Mouse (Mus musculus) stomach, postnatal 0 days (tissue): ENCODE data around the gene Chmp4b. TPM values are rescaled to one million over a fixed set of nuclear protein-coding genes. Genes with fewer than 3 reads are reported as not detected.

Experiments
- ATAC-seq: fragments of 200-750 bp; cut with Nextera tagmentation; 2 replicates; pipeline ENCODE4 v1.8.0; 2017; ENCODE audit not compliant: low FRiP score, low TSS enrichment
- DNase-seq: peaks from one replicate; pipeline ENCODE4 v3.0.0-alpha.2; 2016; ENCODE audit warnings: low spot score
- H3K27ac ChIP-seq: fragments of 300-500 bp; sonication (generic); replicated peaks from 2 replicates; pipeline ENCODE4 v1.5.1; 2014; ENCODE audit warnings: mild to moderate bottlenecking, control low read depth
- H3K27me3 ChIP-seq: fragments of 300-500 bp; sonication (generic); 2 replicates; pipeline ENCODE4 v1.6.1; 2014; ENCODE audit warnings: low read length; ENCODE audit not compliant: control insufficient read depth, insufficient read depth
- H3K36me3 ChIP-seq: fragments of 300-500 bp; sonication (generic); 2 replicates; pipeline ENCODE4 v1.6.1; 2014; ENCODE audit warnings: low read length, mixed read lengths; ENCODE audit not compliant: control insufficient read depth, insufficient read depth
- H3K4me1 ChIP-seq: fragments of 300-500 bp; sonication (generic); replicated peaks from 2 replicates; pipeline ENCODE4 v1.6.1; 2014; ENCODE audit warnings: antibody characterized with exemption; ENCODE audit not compliant: control insufficient read depth, insufficient read depth
- H3K4me2 ChIP-seq: fragments of 300-500 bp; sonication (generic); replicated peaks from 2 replicates; pipeline ENCODE4 v1.6.1; 2014; ENCODE audit warnings: low read depth, mild to moderate bottlenecking, control low read depth, moderate library complexity
- H3K4me3 ChIP-seq: fragments of 300-500 bp; sonication (generic); 2 replicates; pipeline ENCODE4 v1.5.1; 2014; ENCODE audit warnings: low read depth, low read length, control low read depth
- H3K9ac ChIP-seq: fragments of 300-500 bp; sonication (generic); 2 replicates; pipeline ENCODE4 v1.6.1; 2014; ENCODE audit warnings: mild to moderate bottlenecking, low read length, control low read depth, mixed read lengths
- H3K9me3 ChIP-seq: fragments of 300-500 bp; sonication (generic); 2 replicates; pipeline ENCODE4 v1.6.1; 2016; ENCODE audit warnings: low read length; ENCODE audit not compliant: control insufficient read depth
- CTCF ChIP-seq: IDR thresholded peaks from 2 replicates; pipeline ENCODE4 v1.5.1; 2016; ENCODE audit warnings: antibody characterized with exemption, low read depth, mild to moderate bottlenecking, moderate library complexity
- EP300 ChIP-seq: optimal IDR thresholded peaks from 2 replicates; pipeline ENCODE3; 2016; ENCODE audit warnings: antibody characterized with exemption
- WGBS: fragments of 180-500 bp; shearing (Covaris S2); extraction: QIAGEN DNeasy Blood & Tissue Kit; methylation state at CpG from one replicate; pipeline ENCODE4 v1.1.7; 2014; 5-methylcytosine and 5-hydroxymethylcytosine counted together
- polyA plus RNA-seq: library from polyadenylated mRNA; unstranded; fragments of >200 nt; fragmentation: Nextera tagmentation; extraction: Ambion mirVana; gene quantifications from 2 replicates; pipeline ENCODE4 v1.2.1, GENCODE M21; 2015

The Chmp4b gene
- polyA plus RNA-seq, 1 experiment from 2014 or later: 42.7 TPM

- DNase-seq (no peak), ATAC-seq (no peak)
- Histone ChIP-seq H3K27me3 (no peaks in the 10 kb centered on the region), H3K4me1 (no peaks in the 10 kb centered on the region), H3K4me2 (no peak overlapping the region), H3K9ac (no peak overlapping the region), H3K4me3 (no peak overlapping the region), H3K36me3 (no peaks in the 10 kb centered on the region), H3K27ac (no peak overlapping the region), H3K9me3 (no peaks in the 10 kb centered on the region)
- 72% methylated on average over 12 of the region's 12 CpGs for WGBS
- TF ChIP-seq CTCF: no peak
- no peak for TF ChIP-seq EP300
Measured at GRCm38 (mm10) chr2:154718855-154719556, 67.5 kb downstream of the Chmp4b start.

DNA sequence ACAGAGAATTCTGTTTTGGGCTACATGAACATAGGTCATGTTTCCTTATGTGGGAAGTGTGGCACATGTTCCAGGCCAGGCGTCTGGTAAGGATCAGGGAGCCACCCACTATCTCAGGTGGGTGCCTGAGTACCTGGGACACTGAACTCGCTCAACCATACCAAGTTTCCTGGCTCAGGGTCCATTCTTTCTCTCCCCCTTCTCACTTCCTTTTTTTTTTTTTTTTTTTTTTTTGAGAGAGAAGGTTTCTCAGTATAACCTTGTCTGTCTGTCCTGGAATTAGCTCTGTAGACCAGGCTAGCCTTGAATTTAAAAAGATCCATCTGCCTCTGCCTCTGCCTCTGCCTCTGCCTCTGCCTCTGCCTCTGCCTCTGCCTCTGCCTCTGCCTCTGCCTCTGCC is 68.8 kb downstream of the Chmp4b start:
- ATAC-seq: no peak
- Histone ChIP-seq H3K36me3 (no peaks in the 10 kb centered on the region), H3K4me1 (no peaks in the 10 kb centered on the region), H3K4me2 (no peak overlapping the region), H3K9me3 (no peaks in the 10 kb centered on the region), H3K27me3 (no peaks in the 10 kb centered on the region), H3K9ac (no peak overlapping the region), H3K4me3 (no peak overlapping the region), H3K27ac (no peak overlapping the region)
- DNase-seq: no peak
- TF ChIP-seq CTCF (no peak), EP300 (no peak)
- WGBS: 81% methylated on average over 2 of the region's 2 CpGs

DNA sequence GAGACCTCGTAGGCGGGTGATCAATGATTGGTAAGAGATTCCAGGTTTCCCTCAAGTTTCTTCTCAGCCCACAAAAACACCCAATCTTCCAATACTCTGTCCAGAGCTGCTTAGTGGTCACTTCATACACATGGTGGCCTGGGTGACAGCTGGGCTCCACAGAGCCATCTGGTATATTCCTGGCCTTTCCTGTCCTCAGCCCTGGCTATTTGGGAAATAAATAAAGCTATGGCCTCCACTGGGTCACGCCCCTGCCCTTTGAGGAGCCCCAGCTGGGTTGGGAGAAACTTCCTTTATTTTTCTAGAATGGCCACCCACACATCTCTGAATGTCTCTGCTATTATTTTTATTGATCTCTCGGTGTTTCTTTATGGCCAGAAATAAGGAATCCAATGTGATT is 72.0 kb downstream of the Chmp4b start:
- H3K27me3 ChIP-seq: no peaks in the 10 kb centered on the region
- DNase-seq (no peak), ATAC-seq (no peak)
- 76% methylated on average over 4 of the region's 4 CpGs for WGBS
- H3K4me2 ChIP-seq: no peak overlapping the region
- no peaks in the 10 kb centered on the region for H3K4me1 ChIP-seq
- TF ChIP-seq CTCF (no peak), EP300 (no peak)
- H3K36me3 ChIP-seq: no peaks in the 10 kb centered on the region
- no peak overlapping the region for H3K27ac ChIP-seq
- H3K9me3 ChIP-seq: no peaks in the 10 kb centered on the region
- H3K9ac ChIP-seq: no peak overlapping the region
- H3K4me3 ChIP-seq: no peak overlapping the region

GRCm38 (mm10) chr2:154729737-154730136 is 78.2 kb downstream of the Chmp4b start:
- H3K4me3 ChIP-seq: no peak overlapping the region
- H3K4me2 ChIP-seq: no peak overlapping the region
- ATAC-seq (no peak), DNase-seq (no peak)
- H3K36me3 ChIP-seq: no peaks in the 10 kb centered on the region
- H3K27me3 ChIP-seq: no peaks in the 10 kb centered on the region
- WGBS: 37% methylated on average over 3 of the region's 3 CpGs
- no peak overlapping the region for H3K9ac ChIP-seq
- no peak for TF ChIP-seq EP300
- no peak for TF ChIP-seq CTCF
- no peaks in the 10 kb centered on the region for H3K4me1 ChIP-seq
- no peaks in the 10 kb centered on the region for H3K9me3 ChIP-seq
- no peak overlapping the region for H3K27ac ChIP-seq

DNA sequence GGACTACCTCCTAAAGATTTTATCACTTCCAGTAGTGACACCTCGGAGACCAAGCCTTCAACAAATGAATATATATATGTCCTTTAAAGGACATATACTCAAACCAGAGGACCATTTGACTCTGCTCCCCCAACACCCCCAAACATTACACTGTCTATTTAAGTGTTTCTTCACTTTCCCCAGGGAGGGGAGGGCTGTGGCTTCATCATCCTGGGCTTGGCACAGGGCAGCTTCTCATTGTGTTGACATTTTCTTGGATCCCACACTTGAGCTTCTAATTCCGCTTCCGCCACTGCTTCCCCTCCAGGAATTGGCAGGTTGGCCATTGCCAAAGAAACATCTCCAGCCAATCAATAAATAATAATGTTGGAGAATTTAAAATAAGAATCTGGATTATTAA is 79.3 kb downstream of the Chmp4b start:
- ATAC-seq: no peak
- TF ChIP-seq EP300: no peak
- no peak overlapping the region for H3K9ac ChIP-seq
- H3K4me3 ChIP-seq: no peak overlapping the region
- H3K27me3 ChIP-seq: no peaks in the 10 kb centered on the region
- H3K27ac ChIP-seq: no peak overlapping the region
- H3K36me3 ChIP-seq: no peaks in the 10 kb centered on the region
- H3K4me1 ChIP-seq: no peaks in the 10 kb centered on the region
- no peak overlapping the region for H3K4me2 ChIP-seq
- H3K9me3 ChIP-seq: no peaks in the 10 kb centered on the region
- no peak for DNase-seq
- WGBS: 56% methylated on average over 3 of the region's 3 CpGs

DNA sequence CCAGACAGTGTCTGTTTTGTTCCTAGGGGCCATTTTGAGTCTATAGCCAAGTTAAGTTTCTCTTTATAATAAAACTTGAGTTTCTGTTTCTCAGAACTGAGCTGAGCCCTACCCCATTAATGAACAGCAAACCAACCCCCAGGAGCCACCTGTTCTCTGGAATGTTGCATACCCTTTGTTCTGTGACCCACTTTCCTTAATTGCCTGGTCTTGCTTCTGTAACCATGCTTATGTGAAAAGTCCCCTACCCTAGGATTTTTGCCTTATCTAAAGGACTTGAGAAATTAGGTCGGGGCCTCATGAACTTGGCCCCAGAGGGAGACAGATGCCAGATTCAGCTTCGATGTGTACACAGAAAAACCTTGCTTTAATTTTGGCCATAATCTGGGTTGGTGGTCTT is 80.4 kb downstream of the Chmp4b start:
- Histone ChIP-seq H3K27ac (no peak overlapping the region), H3K27me3 (no peaks in the 10 kb centered on the region), H3K4me2 (no peak overlapping the region), H3K4me1 (no peaks in the 10 kb centered on the region), H3K36me3 (no peaks in the 10 kb centered on the region), H3K9me3 (no peaks in the 10 kb centered on the region), H3K9ac (no peak overlapping the region), H3K4me3 (no peak overlapping the region)
- ATAC-seq (no peak), DNase-seq (no peak)
- WGBS: 37% methylated on average over 2 of the region's 2 CpGs
- TF ChIP-seq CTCF: no peak
- TF ChIP-seq EP300: no peak
